Mouse (Mus musculus): ENCODE results near the gene Ndufa4l2. TPM values are rescaled to one million over a fixed set of nuclear protein-coding genes. Genes with fewer than 3 reads are reported as not detected.

Ndufa4l2 gene
- polyA plus RNA-seq (2015; fragmentation: Nextera tagmentation; extraction: Ambion mirVana), result 272 and 311 TPM in 2 replicates

- peaks cover 84% of the 10 kb centered on the region for H3K4me1 ChIP-seq
- no peak within 1 kb of the TSS for H3K9ac ChIP-seq
Observed at GRCm38 (mm10) chr10:127514764-127515163, at the start of gene Ndufa4l2. Ndufa4l2 (plus strand) TSS chr10:127514967.

GRCm38 (mm10) chr10:127471281-127471988 is 43.3 kb upstream of the Ndufa4l2 start:
- 43% methylated on average over 15 of the region's 15 CpGs for WGBS
- Histone ChIP-seq H3K27ac (replicated peaks) (peak overlapping the region; percentile 39; the same call in 1 of the 2 replicates), H3K4me3 (replicated peaks) (no peak overlapping the region), H3K36me3 (peaks cover 58% of the 10 kb centered on the region), H3K9me3 (replicated peaks) (no peaks in the 10 kb centered on the region), H3K4me2 (replicated peaks) (no peak overlapping the region), H3K27me3 (no peaks in the 10 kb centered on the region), H3K9ac (no peak overlapping the region), H3K4me1 (peaks cover 10% of the 10 kb centered on the region; the same call in 1 of the 2 replicates)
- no peak for ATAC-seq (ENCODE audit: insufficient number of reproducible peaks, low FRiP score, low TSS enrichment, low read depth)

More at GRCm38 (mm10) chr10:127514764-127515163, at the start of gene Ndufa4l2:
- peaks cover 20% of the 10 kb centered on the region for H3K36me3 ChIP-seq
- H3K4me3 ChIP-seq (replicated peaks), result peak within 1 kb of the TSS; percentile 51
- 9% methylated on average over 6 of the region's 6 CpGs for WGBS
- peak within 1 kb of the TSS; percentile 82 for H3K27ac ChIP-seq (replicated peaks)
- peak within 1 kb of the TSS; percentile 96 for H3K4me2 ChIP-seq (replicated peaks)
- H3K9me3 ChIP-seq (replicated peaks), result no peaks in the 10 kb centered on the region
- no peak for ATAC-seq (ENCODE audit: insufficient number of reproducible peaks, low FRiP score, low TSS enrichment, low read depth)
- peaks cover 60% of the 10 kb centered on the region for H3K27me3 ChIP-seq

GRCm38 (mm10) chr10:127472722-127473121 is 42.0 kb upstream of the Ndufa4l2 start:
- Histone ChIP-seq H3K4me3 (replicated peaks) (no peak overlapping the region), H3K4me2 (replicated peaks) (no peak overlapping the region), H3K4me1 (peaks cover 10% of the 10 kb centered on the region; the same call in 1 of the 2 replicates), H3K9me3 (replicated peaks) (no peaks in the 10 kb centered on the region), H3K27me3 (no peaks in the 10 kb centered on the region), H3K9ac (no peak overlapping the region), H3K27ac (replicated peaks) (no peak overlapping the region), H3K36me3 (peaks cover 64% of the 10 kb centered on the region)
- ATAC-seq (ENCODE audit: insufficient number of reproducible peaks, low FRiP score, low TSS enrichment, low read depth), result no peak
- WGBS, result 79% methylated on average over 9 of the region's 9 CpGs

- no peak overlapping the region for H3K9ac ChIP-seq
- H3K4me2 ChIP-seq (replicated peaks), result no peak overlapping the region
- no peak overlapping the region for H3K4me3 ChIP-seq (replicated peaks)
- no peaks in the 10 kb centered on the region for H3K9me3 ChIP-seq (replicated peaks)
- H3K36me3 ChIP-seq, result peaks cover 54% of the 10 kb centered on the region
- no peaks in the 10 kb centered on the region for H3K27me3 ChIP-seq
- peaks cover 10% of the 10 kb centered on the region; the same call in 1 of the 2 replicates for H3K4me1 ChIP-seq
- no peak for ATAC-seq (ENCODE audit: insufficient number of reproducible peaks, low FRiP score, low TSS enrichment, low read depth)
- 96% methylated on average over 4 of the region's 4 CpGs for WGBS
- H3K27ac ChIP-seq (replicated peaks), result no peak overlapping the region
Observed at GRCm38 (mm10) chr10:127475175-127475574, 39.6 kb upstream of the Ndufa4l2 start.

GRCm38 (mm10) chr10:127476541-127476940 is 38.2 kb upstream of the Ndufa4l2 start:
- Histone ChIP-seq H3K4me1 (peaks cover 7% of the 10 kb centered on the region; the same call in 1 of the 2 replicates), H3K9me3 (replicated peaks) (no peaks in the 10 kb centered on the region), H3K36me3 (peaks cover 53% of the 10 kb centered on the region), H3K27ac (replicated peaks) (no peak overlapping the region), H3K9ac (no peak overlapping the region), H3K27me3 (no peaks in the 10 kb centered on the region), H3K4me2 (replicated peaks) (no peak overlapping the region), H3K4me3 (replicated peaks) (no peak overlapping the region)
- no peak for ATAC-seq (ENCODE audit: insufficient number of reproducible peaks, low FRiP score, low TSS enrichment, low read depth)
- WGBS, result 80% methylated on average over 3 of the region's 3 CpGs

GRCm38 (mm10) chr10:127477301-127477700 is 37.5 kb upstream of the Ndufa4l2 start:
- Histone ChIP-seq H3K9ac (no peak overlapping the region), H3K4me3 (replicated peaks) (no peak overlapping the region), H3K4me1 (0 out of 2 replicates have a peak, but pooled peaks cover 4% of the 10 kb centered on the region), H3K27ac (replicated peaks) (no peak overlapping the region), H3K4me2 (replicated peaks) (no peak overlapping the region), H3K27me3 (no peaks in the 10 kb centered on the region), H3K36me3 (peaks cover 55% of the 10 kb centered on the region), H3K9me3 (replicated peaks) (no peaks in the 10 kb centered on the region)
- no peak for ATAC-seq (ENCODE audit: insufficient number of reproducible peaks, low FRiP score, low TSS enrichment, low read depth)
- WGBS, result 79% methylated on average over 7 of the region's 7 CpGs

- H3K9ac ChIP-seq, result no peak overlapping the region
- H3K27me3 ChIP-seq, result no peaks in the 10 kb centered on the region
- 0 out of 2 replicates have a peak, but pooled peaks cover 4% of the 10 kb centered on the region for H3K4me1 ChIP-seq
- no peak overlapping the region for H3K4me2 ChIP-seq (replicated peaks)
- no peak overlapping the region for H3K27ac ChIP-seq (replicated peaks)
- ATAC-seq (ENCODE audit: insufficient number of reproducible peaks, low FRiP score, low TSS enrichment, low read depth), result no peak
- no peak overlapping the region for H3K4me3 ChIP-seq (replicated peaks)
- 91% methylated on average over 4 of the region's 4 CpGs for WGBS
- H3K36me3 ChIP-seq, result peaks cover 51% of the 10 kb centered on the region
- no peaks in the 10 kb centered on the region for H3K9me3 ChIP-seq (replicated peaks)
Observed at GRCm38 (mm10) chr10:127479131-127479530, 35.6 kb upstream of the Ndufa4l2 start.

GRCm38 (mm10) chr10:127480833-127481813 is 33.6 kb upstream of the Ndufa4l2 start:
- H3K9ac ChIP-seq, result no peak overlapping the region
- H3K4me3 ChIP-seq (replicated peaks), result no peak overlapping the region
- no peak overlapping the region for H3K4me2 ChIP-seq (replicated peaks)
- H3K4me1 ChIP-seq, result 0 out of 2 replicates have a peak, but pooled peaks cover 4% of the 10 kb centered on the region
- ATAC-seq (ENCODE audit: insufficient number of reproducible peaks, low FRiP score, low TSS enrichment, low read depth), result 0 out of 2 replicates have a peak, but pooled peaks have one; percentile 55
- H3K9me3 ChIP-seq (replicated peaks), result no peaks in the 10 kb centered on the region
- H3K36me3 ChIP-seq, result peaks cover 59% of the 10 kb centered on the region
- H3K27me3 ChIP-seq, result no peaks in the 10 kb centered on the region
- peak overlapping the region; percentile 69 for H3K27ac ChIP-seq (replicated peaks)
- 80% methylated on average over 18 of the region's 19 CpGs for WGBS

GRCm38 (mm10) chr10:127485235-127485634 is 29.5 kb upstream of the Ndufa4l2 start:
- Histone ChIP-seq H3K9me3 (replicated peaks) (no peaks in the 10 kb centered on the region), H3K4me2 (replicated peaks) (no peak overlapping the region), H3K27ac (replicated peaks) (no peak overlapping the region), H3K27me3 (no peaks in the 10 kb centered on the region), H3K4me3 (replicated peaks) (no peak overlapping the region), H3K9ac (no peak overlapping the region), H3K36me3 (peaks cover 65% of the 10 kb centered on the region), H3K4me1 (0 out of 2 replicates have a peak, but pooled peaks cover 4% of the 10 kb centered on the region)
- WGBS, result 87% methylated on average over 10 of the region's 10 CpGs
- no peak for ATAC-seq (ENCODE audit: insufficient number of reproducible peaks, low FRiP score, low TSS enrichment, low read depth)

- Histone ChIP-seq H3K4me3 (replicated peaks) (no peak overlapping the region), H3K27ac (replicated peaks) (no peak overlapping the region), H3K36me3 (peaks cover 80% of the 10 kb centered on the region), H3K4me2 (replicated peaks) (no peak overlapping the region), H3K27me3 (no peaks in the 10 kb centered on the region), H3K4me1 (no peaks in the 10 kb centered on the region), H3K9ac (no peak overlapping the region), H3K9me3 (replicated peaks) (no peaks in the 10 kb centered on the region)
- 84% methylated on average over 7 of the region's 7 CpGs for WGBS
- no peak for ATAC-seq (ENCODE audit: insufficient number of reproducible peaks, low FRiP score, low TSS enrichment, low read depth)
Observed at GRCm38 (mm10) chr10:127488856-127489255, 25.9 kb upstream of the Ndufa4l2 start.
